Mouse (Mus musculus): Measurements from ENCODE around the gene Pitx3.

GRCm38 (mm10) chr19:46140324-46140723 is 7.8 kb downstream of the Pitx3 start:
- TF ChIP-seq CTCF (IDR thresholded peaks at IDR 0.05; ENCODE audit: low read depth) (no peak), EP300 (optimal IDR thresholded peaks at IDR 0.05) (no peak)

Measured in stomach, postnatal 0 days (tissue).